Mouse (Mus musculus): ENCODE data around the gene Grik4.

- TF ChIP-seq GATA1 (IDR thresholded peaks at IDR 0.05; ENCODE audit: borderline replicate concordance, low read length) (no peak), FLI1 (IDR thresholded peaks at IDR 0.05; ENCODE audit: low read length) (no peak)
These were observed 215.8 kb downstream of the Grik4 start for GRCm38 (mm10) chr9:42728472-42728871.
